Mouse (Mus musculus): ENCODE data around the gene Mbtps2.

GRCm38 (mm10) chrX:157547082-157547481 lies 51.4 kb downstream of the Mbtps2 start:
- TF ChIP-seq CTCF (IDR thresholded peaks at IDR 0.05): no peak
- no peak for TF ChIP-seq EP300 (IDR thresholded peaks at IDR 0.05)
